Mouse (Mus musculus): ENCODE results near the gene Lrmp.
"Not testable (repeated sequence)": the region's sequence is repeated elsewhere in the genome, so short reads cannot be mapped to it uniquely, and the experiment has no call there.

DNA sequence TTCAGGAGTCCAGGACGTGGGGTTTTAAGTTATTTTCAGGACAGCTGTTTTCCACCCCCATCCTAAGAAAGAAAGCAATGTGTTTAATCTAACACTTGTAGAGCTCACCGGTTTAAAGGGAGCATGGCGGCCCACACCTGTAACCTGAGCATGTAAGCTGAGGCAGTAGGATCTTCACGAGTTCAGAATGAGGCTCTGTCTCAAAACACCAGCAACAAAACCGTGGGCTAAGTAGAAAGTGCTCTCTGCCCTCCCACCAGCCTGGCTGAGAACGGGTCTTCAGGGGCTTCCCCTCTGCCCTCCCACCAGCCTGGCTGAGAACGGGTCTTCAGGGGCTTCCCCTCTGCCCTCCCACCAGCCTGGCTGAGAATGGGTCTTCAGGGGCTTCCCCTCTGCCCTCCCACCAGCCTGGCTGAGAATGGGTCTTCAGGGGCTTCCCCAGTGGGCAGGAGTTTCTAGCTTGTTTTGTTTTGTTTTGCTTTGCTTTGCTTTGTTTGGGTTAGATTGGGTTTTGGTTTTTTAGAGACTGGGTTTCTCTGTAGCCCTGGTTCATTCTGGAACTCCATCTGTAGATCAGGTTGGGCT is 22.3 kb upstream of the Lrmp start:
- not testable (repeated sequence) for TF ChIP-seq CTCF (IDR thresholded peaks at IDR 0.05; ENCODE audit: borderline replicate concordance, control insufficient read depth, extremely low read depth, insufficient read depth, low read length, poor library complexity); POLR2A (IDR thresholded peaks at IDR 0.05; ENCODE audit: control insufficient read depth, extremely low read depth, insufficient read depth, low read length, poor library complexity)

All from thymus, adult 2 months (tissue).